Mouse (Mus musculus) heart, embryonic 13.5 days (tissue): ENCODE measurements around the gene Aqp12. TPM values are rescaled to one million over a fixed set of nuclear protein-coding genes. Genes with fewer than 3 reads are reported as not detected.
"Not testable (repeated sequence)": the region's sequence is repeated elsewhere in the genome, so short reads cannot be mapped to it uniquely, and the experiment has no call there.

Experiments
- ATAC-seq: fragments of 200-750 bp; cut with Nextera tagmentation; 2 replicates; pipeline ENCODE4 v1.8.0; 2017; ENCODE audit warnings: moderate TSS enrichment; ENCODE audit not compliant: insufficient number of reproducible peaks, low FRiP score, low TSS enrichment; ENCODE audit errors: extremely low read depth
- H3K27ac ChIP-seq: fragments of 300-500 bp; sonication (generic); replicated peaks from 2 replicates; pipeline ENCODE4 v1.5.1; 2015; ENCODE audit warnings: moderate library complexity, mild to moderate bottlenecking, inconsistent platforms
- H3K27me3 ChIP-seq: fragments of 300-500 bp; sonication (generic); replicated peaks from 2 replicates; pipeline ENCODE4 v1.6.1; 2015; ENCODE audit warnings: mild to moderate bottlenecking, inconsistent platforms
- H3K36me3 ChIP-seq: fragments of 300-500 bp; sonication (generic); 2 replicates; pipeline ENCODE4 v1.6.1; 2015; ENCODE audit warnings: mild to moderate bottlenecking, inconsistent platforms
- H3K4me1 ChIP-seq: fragments of 300-500 bp; sonication (generic); 2 replicates; pipeline ENCODE4 v1.6.1; 2015; ENCODE audit warnings: inconsistent platforms
- H3K4me2 ChIP-seq: fragments of 300-500 bp; sonication (generic); 2 replicates; pipeline ENCODE4 v1.6.1; 2015; ENCODE audit warnings: inconsistent platforms, mild to moderate bottlenecking, moderate library complexity
- H3K4me3 ChIP-seq: fragments of 300-500 bp; sonication (generic); 2 replicates; pipeline ENCODE4 v1.5.1; 2015; ENCODE audit warnings: moderate library complexity, mild to moderate bottlenecking, inconsistent platforms
- H3K9ac ChIP-seq: fragments of 300-500 bp; sonication (generic); 2 replicates; pipeline ENCODE4 v1.6.1; 2015; ENCODE audit warnings: inconsistent platforms, mild to moderate bottlenecking, moderate library complexity
- H3K9me3 ChIP-seq: fragments of 300-500 bp; sonication (generic); 2 replicates; pipeline ENCODE4 v1.6.1; 2016; ENCODE audit warnings: inconsistent platforms
- WGBS: fragments of 180-500 bp; shearing (Covaris S2); methylation state at CpG from one replicate; pipeline ENCODE4 v1.1.7; 2015; ENCODE audit warnings: mixed read lengths; 5-methylcytosine and 5-hydroxymethylcytosine counted together
- polyA plus RNA-seq: library from polyadenylated mRNA; unstranded; fragments of >200 nt; fragmentation: Nextera tagmentation; extraction: Ambion mirVana; gene quantifications from 2 replicates; pipeline ENCODE4 v1.2.1, GENCODE M21; 2015

The Aqp12 gene
- not detected in 2 replicates for polyA plus RNA-seq

- H3K27ac ChIP-seq: no peak within 1 kb of the TSS
- H3K4me1 ChIP-seq: peaks cover 14% of the 10 kb centered on the region
- no peak within 1 kb of the TSS for H3K4me2 ChIP-seq
- ATAC-seq: no peak
- no peaks in the 10 kb centered on the region for H3K36me3 ChIP-seq
- H3K9me3 ChIP-seq: peaks cover 3% of the 10 kb centered on the region; the same call in 1 of the 2 replicates
- WGBS: 59% methylated on average over 7 of the region's 7 CpGs
- H3K4me3 ChIP-seq: no peak within 1 kb of the TSS
- no peak within 1 kb of the TSS for H3K9ac ChIP-seq
- H3K27me3 ChIP-seq: peaks cover 21% of the 10 kb centered on the region
Measured at GRCm38 (mm10) chr1:93006061-93006460, at the start of gene Aqp12. Gene Aqp12, plus strand, starts transcription at chr1:93006334.

GRCm38 (mm10) chr1:92956571-92957335 is 49.4 kb upstream of the Aqp12 start:
- H3K27ac ChIP-seq, H3K4me1 ChIP-seq, H3K9me3 ChIP-seq, ATAC-seq, H3K36me3 ChIP-seq, H3K27me3 ChIP-seq: not testable (repeated sequence)
- H3K4me3 ChIP-seq: peak overlapping the region; percentile 36
- peak overlapping the region; percentile 63 for H3K4me2 ChIP-seq
- H3K9ac ChIP-seq: peak overlapping the region; percentile 56; the same call in 1 of the 2 replicates
- 4% methylated on average over 11 of the region's 11 CpGs for WGBS

GRCm38 (mm10) chr1:92958999-92959398 is 47.1 kb upstream of the Aqp12 start:
- WGBS: 79% methylated on average over 1 of the region's 1 CpGs

GRCm38 (mm10) chr1:92970791-92971190 is 35.3 kb upstream of the Aqp12 start:
- H3K9me3 ChIP-seq, H3K9ac ChIP-seq, H3K4me3 ChIP-seq, H3K36me3 ChIP-seq, H3K27me3 ChIP-seq, ATAC-seq, H3K4me2 ChIP-seq, H3K27ac ChIP-seq: not testable (repeated sequence)
- peaks cover 24% of the 10 kb centered on the region for H3K4me1 ChIP-seq
- 79% methylated on average over 6 of the region's 6 CpGs for WGBS

More at GRCm38 (mm10) chr1:92958999-92959398, 47.1 kb upstream of the Aqp12 start:
- no peak overlapping the region for H3K4me3 ChIP-seq
- ATAC-seq: no peak
- H3K27me3 ChIP-seq: 0 out of 2 replicates have a peak, but pooled peaks cover 3% of the 10 kb centered on the region
- H3K9ac ChIP-seq: no peak overlapping the region
- no peaks in the 10 kb centered on the region for H3K36me3 ChIP-seq
- no peaks in the 10 kb centered on the region for H3K9me3 ChIP-seq
- no peak overlapping the region for H3K27ac ChIP-seq
- H3K4me1 ChIP-seq: no peaks in the 10 kb centered on the region
- no peak overlapping the region for H3K4me2 ChIP-seq

GRCm38 (mm10) chr1:92971879-92972795 is 34.0 kb upstream of the Aqp12 start:
- Histone ChIP-seq H3K36me3 (no peaks in the 10 kb centered on the region), H3K9ac (no peak overlapping the region), H3K4me2 (no peak overlapping the region), H3K4me3 (no peak overlapping the region), H3K9me3 (no peaks in the 10 kb centered on the region), H3K27ac (0 out of 2 replicates have a peak overlapping the region, but pooled peaks have one; percentile 45), H3K4me1 (peaks cover 35% of the 10 kb centered on the region), H3K27me3 (no peaks in the 10 kb centered on the region)
- no peak for ATAC-seq
- 70% methylated on average over 7 of the region's 7 CpGs for WGBS

- no peak for ATAC-seq
- Histone ChIP-seq H3K27me3 (peaks cover 6% of the 10 kb centered on the region), H3K9ac (no peak overlapping the region), H3K36me3 (no peaks in the 10 kb centered on the region), H3K4me1 (peaks cover 35% of the 10 kb centered on the region), H3K4me3 (no peak overlapping the region), H3K27ac (0 out of 2 replicates have a peak overlapping the region, but pooled peaks have one; percentile 45), H3K9me3 (no peaks in the 10 kb centered on the region), H3K4me2 (no peak overlapping the region)
- 30% methylated on average over 1 of the region's 1 CpGs for WGBS
Measured at GRCm38 (mm10) chr1:92972854-92973253, 33.3 kb upstream of the Aqp12 start.

- no peaks in the 10 kb centered on the region for H3K9me3 ChIP-seq
- peak overlapping the region; percentile 1; the same call in 1 of the 2 replicates for H3K27ac ChIP-seq
- ATAC-seq: 0 out of 2 replicates have a peak, but pooled peaks have one; percentile 28
- no peak overlapping the region for H3K4me3 ChIP-seq
- no peak overlapping the region for H3K9ac ChIP-seq
- H3K36me3 ChIP-seq: no peaks in the 10 kb centered on the region
- 19% methylated on average over 6 of the region's 6 CpGs for WGBS
- H3K4me1 ChIP-seq: peaks cover 63% of the 10 kb centered on the region
- H3K4me2 ChIP-seq: no peak overlapping the region
- peaks cover 22% of the 10 kb centered on the region for H3K27me3 ChIP-seq
Measured at GRCm38 (mm10) chr1:92976141-92976566, 30.0 kb upstream of the Aqp12 start.

- Histone ChIP-seq H3K27me3 (peaks cover 22% of the 10 kb centered on the region), H3K4me2 (peak overlapping the region; percentile 38), H3K4me3 (no peak overlapping the region), H3K9me3 (no peaks in the 10 kb centered on the region), H3K36me3 (no peaks in the 10 kb centered on the region), H3K9ac (0 out of 2 replicates have a peak overlapping the region, but pooled peaks have one; percentile 14), H3K4me1 (peaks cover 57% of the 10 kb centered on the region), H3K27ac (no peak overlapping the region)
- whole genome bisulfite sequencing: 30% methylated on average over 7 of the region's 7 CpGs
- ATAC-seq: no peak
Measured at GRCm38 (mm10) chr1:92978645-92979044, 27.5 kb upstream of the Aqp12 start.

- peaks cover 53% of the 10 kb centered on the region for H3K4me1 ChIP-seq
- peaks cover 22% of the 10 kb centered on the region for H3K27me3 ChIP-seq
- H3K9ac ChIP-seq: 0 out of 2 replicates have a peak overlapping the region, but pooled peaks have one; percentile 14
Measured at GRCm38 (mm10) chr1:92979073-92979602, 27.0 kb upstream of the Aqp12 start.

GRCm38 (mm10) chr1:92981056-92981845 is 24.9 kb upstream of the Aqp12 start:
- no peak overlapping the region for H3K4me2 ChIP-seq
- H3K4me1 ChIP-seq: peaks cover 39% of the 10 kb centered on the region
- no peaks in the 10 kb centered on the region for H3K36me3 ChIP-seq
- peak overlapping the region; percentile 17; the same call in 1 of the 2 replicates for H3K27ac ChIP-seq
- H3K4me3 ChIP-seq: no peak overlapping the region
- H3K9me3 ChIP-seq: no peaks in the 10 kb centered on the region
- no peak for ATAC-seq
- peaks cover 22% of the 10 kb centered on the region for H3K27me3 ChIP-seq
- H3K9ac ChIP-seq: no peak overlapping the region
- WGBS: 66% methylated on average over 7 of the region's 7 CpGs

More at GRCm38 (mm10) chr1:92979073-92979602, 27.0 kb upstream of the Aqp12 start:
- 16% methylated on average over 11 of the region's 11 CpGs for WGBS
- no peaks in the 10 kb centered on the region for H3K36me3 ChIP-seq
- peak overlapping the region; percentile 38 for H3K4me2 ChIP-seq
- H3K9me3 ChIP-seq: no peaks in the 10 kb centered on the region
- H3K4me3 ChIP-seq: no peak overlapping the region
- no peak overlapping the region for H3K27ac ChIP-seq
- no peak for ATAC-seq
